8 mouse cellular contexts compared by ENCODE assay signal in the genomic region with DNA sequence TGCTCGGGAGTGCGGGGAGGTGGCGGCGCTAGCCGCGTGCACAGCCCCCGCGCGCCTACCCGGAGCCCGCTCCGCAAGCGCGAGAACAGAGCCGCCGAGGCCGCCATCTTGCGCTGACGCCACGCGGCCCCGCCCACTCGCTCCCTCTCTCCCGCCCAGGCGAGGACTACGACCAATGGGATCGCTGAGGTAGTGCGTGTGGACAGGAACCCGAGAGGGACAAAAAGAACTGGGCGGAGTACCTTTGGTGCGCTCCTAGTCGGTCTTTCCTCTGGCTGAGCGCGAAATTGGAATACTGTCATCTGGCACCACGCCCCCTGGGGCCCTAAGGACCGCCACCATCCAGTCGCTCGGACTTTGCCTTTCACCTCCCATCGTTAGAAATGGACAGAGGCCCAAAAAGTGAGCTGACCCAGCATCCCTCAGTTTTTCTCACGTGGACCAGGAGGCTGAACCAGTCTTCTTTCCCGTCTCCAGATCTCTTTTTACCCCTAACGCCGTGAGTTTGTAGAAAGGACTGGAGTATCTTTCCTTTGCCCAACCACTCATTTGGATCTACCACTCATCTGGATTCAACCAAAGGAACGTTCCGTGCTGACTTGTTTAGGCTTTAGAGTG. TPM values are rescaled to one million over a fixed set of nuclear protein-coding genes. Genes with fewer than 3 reads are reported as not detected.
DNase-seq lines count a peak whose midpoint lies in the region; ATAC-seq and TF ChIP-seq lines count a peak whose summit lies in the region.

Gene Timm50, minus strand, starts transcription at position 147 of the 618 bp plus-strand sequence.

- no peaks in the 10 kb centered on the region for H3K9me3 ChIP-seq in erythroblast, embryonic 14.5 days (ENCODE audit: control insufficient read depth, low read length)
- no peaks in the 10 kb centered on the region for H3K9me3 ChIP-seq in heart, embryonic 11.5 days (replicated peaks; ENCODE audit: control insufficient read depth, low read length)
- no peaks in the 10 kb centered on the region for H3K9me3 ChIP-seq in kidney, embryonic 16.5 days (ENCODE audit: low read length)

- peak within 1 kb of the TSS; percentile 92 for H3K9ac ChIP-seq in heart, embryonic 11.5 days (ENCODE audit: low read depth, low read length)
- peak within 1 kb of the TSS; percentile 95 for H3K9ac ChIP-seq in kidney, embryonic 16.5 days (replicated peaks; ENCODE audit: low read length)
- peak within 1 kb of the TSS; percentile 77 for H3K9ac ChIP-seq in liver, adult 2 months (ENCODE audit: low read depth, low read length)

- H3K27me3 ChIP-seq in C2C12 (ENCODE audit: control insufficient read depth, insufficient read depth, insufficient read length) (no peaks in the 10 kb centered on the region), myocyte (ENCODE audit: control insufficient read depth, insufficient read depth, insufficient read length) (no peaks in the 10 kb centered on the region)
- no peaks in the 10 kb centered on the region for H3K27me3 ChIP-seq in erythroblast, embryonic 14.5 days (ENCODE audit: control insufficient read depth)
- no peaks in the 10 kb centered on the region for H3K27me3 ChIP-seq in heart, embryonic 11.5 days (ENCODE audit: control insufficient read depth, insufficient read depth, low read length)
- H3K27me3 ChIP-seq in kidney, embryonic 16.5 days (ENCODE audit: insufficient read depth, low read length): no peaks in the 10 kb centered on the region
- H3K27me3 ChIP-seq in liver, adult 2 months (ENCODE audit: control insufficient read depth, insufficient read depth, low read length): no peaks in the 10 kb centered on the region
- H3K27me3 ChIP-seq in splenic B cell, adult 2 months (ENCODE audit: control insufficient read depth, insufficient read depth, low read length, poor library complexity, severe bottlenecking): no peaks in the 10 kb centered on the region

- ATAC-seq in heart, embryonic 11.5 days (replicated peaks; ENCODE audit: insufficient number of reproducible peaks, low FRiP score, low TSS enrichment): peak; percentile 93
- peak; percentile 97 for ATAC-seq in kidney, embryonic 16.5 days (ENCODE audit: low FRiP score, low TSS enrichment)

- peak; percentile 99 for DNase-seq in brain, embryonic 14.5 days (ENCODE audit: low read depth)
- peak; percentile 90 for DNase-seq in liver, adult 2 months (ENCODE audit: extremely low read depth, low read depth, low spot score)
- peak; percentile 96 for DNase-seq in splenic B cell, adult 2 months (ENCODE audit: low read depth, low spot score)

- under 1% methylated on average over 42 of the region's 45 CpGs for WGBS in heart, embryonic 11.5 days (ENCODE audit: insufficient replicate concordance)
- 1% methylated on average over 45 of the region's 45 CpGs for WGBS in kidney, embryonic 16.5 days
- under 1% methylated on average over 45 of the region's 45 CpGs for WGBS in liver, adult 2 months

- peak within 1 kb of the TSS; percentile 84 for H3K4me3 ChIP-seq in C2C12 (ENCODE audit: insufficient read depth, poor library complexity, severe bottlenecking)
- peak within 1 kb of the TSS; percentile 78 for H3K4me3 ChIP-seq in erythroblast, embryonic 14.5 days (replicated peaks)
- peak within 1 kb of the TSS; percentile 95 for H3K4me3 ChIP-seq in heart, embryonic 11.5 days (ENCODE audit: low read depth, low read length)
- H3K4me3 ChIP-seq in kidney, embryonic 16.5 days (ENCODE audit: low read length): peak within 1 kb of the TSS; percentile 81
- peak within 1 kb of the TSS; percentile 69 for H3K4me3 ChIP-seq in liver, adult 2 months (ENCODE audit: insufficient read depth, low read depth, low read length)
- peak within 1 kb of the TSS; percentile 72 for H3K4me3 ChIP-seq in myocyte

- H3K79me2 ChIP-seq in C2C12 (ENCODE audit: control insufficient read depth, insufficient read depth) (peaks cover 20% of the 10 kb centered on the region), myocyte (ENCODE audit: control insufficient read depth, insufficient read depth) (peaks cover 8% of the 10 kb centered on the region)
- no peaks in the 10 kb centered on the region for H3K79me2 ChIP-seq in liver, adult 2 months (ENCODE audit: control insufficient read depth, insufficient read depth, low read length)

- peak within 1 kb of the TSS; percentile 76 for H3K27ac ChIP-seq in heart, embryonic 11.5 days (ENCODE audit: low read depth, low read length)
- H3K27ac ChIP-seq in kidney, embryonic 16.5 days (ENCODE audit: low read length): peak within 1 kb of the TSS; percentile 58; the same call in 1 of the 2 replicates
- H3K27ac ChIP-seq in liver, adult 2 months (replicated peaks; ENCODE audit: insufficient read depth, low read depth, low read length): no peak within 1 kb of the TSS

- H3K36me3 ChIP-seq in C2C12 (ENCODE audit: control insufficient read depth, insufficient read depth) (peaks cover 47% of the 10 kb centered on the region), myocyte (ENCODE audit: control insufficient read depth, insufficient read depth) (no peaks in the 10 kb centered on the region)
- peaks cover 70% of the 10 kb centered on the region for H3K36me3 ChIP-seq in erythroblast, embryonic 14.5 days (ENCODE audit: control insufficient read depth)
- H3K36me3 ChIP-seq in heart, embryonic 11.5 days (ENCODE audit: control insufficient read depth, insufficient read depth, low read length): peaks cover 45% of the 10 kb centered on the region
- H3K36me3 ChIP-seq in kidney, embryonic 16.5 days (ENCODE audit: insufficient read depth, low read length): peaks cover 43% of the 10 kb centered on the region
- H3K36me3 ChIP-seq in liver, adult 2 months (ENCODE audit: control insufficient read depth, insufficient read depth, low read length): peaks cover 22% of the 10 kb centered on the region
- H3K36me3 ChIP-seq in splenic B cell, adult 2 months (ENCODE audit: control insufficient read depth, insufficient read depth, low read length, poor library complexity, severe bottlenecking): peaks cover 10% of the 10 kb centered on the region; the same call in 1 of the 2 replicates

- H3K79me3 ChIP-seq in C2C12 (ENCODE audit: low read depth): peaks cover 8% of the 10 kb centered on the region

- H3K4me1 ChIP-seq in erythroblast, embryonic 14.5 days (ENCODE audit: control insufficient read depth): peaks cover 30% of the 10 kb centered on the region
- H3K4me1 ChIP-seq in heart, embryonic 11.5 days (ENCODE audit: control insufficient read depth, insufficient read depth, low read length): peaks cover 7% of the 10 kb centered on the region
- H3K4me1 ChIP-seq in kidney, embryonic 16.5 days (ENCODE audit: insufficient read depth, low read length): peaks cover 12% of the 10 kb centered on the region
- H3K4me1 ChIP-seq in liver, adult 2 months (ENCODE audit: control insufficient read depth, insufficient read depth, low read length): peaks cover 4% of the 10 kb centered on the region

- H3ac ChIP-seq in C2C12 (ENCODE audit: control insufficient read depth, insufficient read length, low read depth) (peak within 1 kb of the TSS; percentile 66), myocyte (ENCODE audit: control insufficient read depth, insufficient read length) (peak within 1 kb of the TSS; percentile 95)

- TF ChIP-seq CTCF in C2C12 (IDR thresholded peaks at IDR 0.05; ENCODE audit: control insufficient read depth, insufficient read depth, insufficient read length): no peak
- no peak for TF ChIP-seq CTCF in brain, embryonic 14.5 days (IDR thresholded peaks at IDR 0.05; ENCODE audit: borderline replicate concordance, extremely low read depth, insufficient read depth, insufficient read length)
- TF ChIP-seq CTCF in liver, adult 2 months (IDR thresholded peaks at IDR 0.05; ENCODE audit: low read depth, low read length): no peak

- peak; percentile 94 for TF ChIP-seq POLR2A in brain, embryonic 14.5 days (IDR thresholded peaks at IDR 0.05; ENCODE audit: borderline replicate concordance, extremely low read depth, insufficient read depth, insufficient read length, poor library complexity, severe bottlenecking)
- TF ChIP-seq POLR2A in liver, adult 2 months (IDR thresholded peaks at IDR 0.05; ENCODE audit: extremely low read depth, insufficient read depth, low read length): 0 out of 2 replicates have a peak, but pooled peaks have one; percentile 19
- peak; percentile 88 for TF ChIP-seq POLR2A in myocyte (IDR thresholded peaks at IDR 0.05; ENCODE audit: insufficient read length, low read depth)

- peak within 1 kb of the TSS; percentile 90 for H3K4me2 ChIP-seq in heart, embryonic 11.5 days
- H3K4me2 ChIP-seq in kidney, embryonic 16.5 days (replicated peaks; ENCODE audit: low read depth, low read length): peak within 1 kb of the TSS; percentile 74
- peak within 1 kb of the TSS; percentile 82 for H3K4me2 ChIP-seq in myocyte (ENCODE audit: low read depth)

TF ChIP-seq in C2C12, 6 proteins besides CTCF, POLR2A, EP300 and RAD21:
- no peak for TF ChIP-seq MYOD1 (IDR thresholded peaks at IDR 0.05; ENCODE audit: control insufficient read depth, insufficient read length, low read depth)
- no peak for TF ChIP-seq USF1 (IDR thresholded peaks at IDR 0.05; ENCODE audit: low read depth)
- TF ChIP-seq FOSL1 (IDR thresholded peaks at IDR 0.05; ENCODE audit: insufficient read depth, low read length, poor library complexity, severe bottlenecking): no peak
- peak; percentile 66 for TF ChIP-seq MAX (IDR thresholded peaks at IDR 0.05)
- TF ChIP-seq CEBPB (IDR thresholded peaks at IDR 0.05; ENCODE audit: low read depth): no peak

TF ChIP-seq in myocyte, 11 proteins besides CTCF, POLR2A, EP300 and RAD21 (continues in another document):
- TF ChIP-seq REST (IDR thresholded peaks at IDR 0.05; ENCODE audit: insufficient read depth, insufficient read length): no peak
- TF ChIP-seq TCF3 (IDR thresholded peaks at IDR 0.05; ENCODE audit: insufficient read length, low read depth): no peak
- TF ChIP-seq MYOD1 (IDR thresholded peaks at IDR 0.05; ENCODE audit: control insufficient read depth in 1 of 3, insufficient read length in 2 of 3, low read depth in 2 of 3): no peak
- TF ChIP-seq MYOG (IDR thresholded peaks at IDR 0.05; ENCODE audit: control insufficient read depth in 1 of 3, insufficient read depth in 1 of 3, insufficient read length in 2 of 3, low read depth in 2 of 3): no peak
- TF ChIP-seq CEBPB (IDR thresholded peaks at IDR 0.05; ENCODE audit: insufficient read depth, poor library complexity, severe bottlenecking): no peak
- no peak for TF ChIP-seq MAX (IDR thresholded peaks at IDR 0.05; ENCODE audit: low read depth)
- no peak for TF ChIP-seq TCF12 (IDR thresholded peaks at IDR 0.05; ENCODE audit: insufficient read depth, poor library complexity, severe bottlenecking)
- TF ChIP-seq POLR2AphosphoS2 (IDR thresholded peaks at IDR 0.05; ENCODE audit: insufficient read length, low read depth): peak; percentile 86

RNA-seq across cellular contexts. Expression of gene Timm50, which starts in this region (rescaled TPM):
- polyA plus RNA-seq in C2C12 (2012; fragmentation: generic; extraction: Trizol) (130 TPM), myocyte (2012; fragmentation: generic; extraction: Trizol) (83.6 TPM)
- 105 and 134 TPM in 2 replicates for polyA plus RNA-seq in brain, embryonic 14.5 days (2012; rRNA removed)
- 15.5 and 15.7 TPM in 2 replicates for polyA plus RNA-seq in erythroblast, embryonic 14.5 days (2012)
- 139 and 141 TPM in 2 replicates for polyA plus RNA-seq in heart, embryonic 11.5 days (2014; fragmentation: Nextera tagmentation; extraction: Ambion mirVana)
- 162 and 169 TPM in 2 replicates for polyA plus RNA-seq in kidney, embryonic 16.5 days (2015; fragmentation: Nextera tagmentation; extraction: Ambion mirVana)
- total RNA-seq in liver, adult 2 months (2014; rRNA removed): 22.6 and 24.9 TPM in 2 replicates
- polyA plus RNA-seq in liver, adult 2 months (2012; rRNA removed): 49.4 and 52.6 TPM in 2 replicates

Comparison
In these comparisons a context has a peak if more than half of its experiments do, and no peak if none do; other contexts are left out.
1. POLR2A ChIP-seq: peak in every context shown above with its lines; median percentile 94 in brain, embryonic 14.5 days; 88 in myocyte; 19 in liver, adult 2 months.